Mouse (Mus musculus): ENCODE data around the gene Emid1. TPM values are rescaled to one million over a fixed set of nuclear protein-coding genes. Genes with fewer than 3 reads are reported as not detected.

The Emid1 gene
- polyA plus RNA-seq, 1 experiment: 0.09 TPM

DNA sequence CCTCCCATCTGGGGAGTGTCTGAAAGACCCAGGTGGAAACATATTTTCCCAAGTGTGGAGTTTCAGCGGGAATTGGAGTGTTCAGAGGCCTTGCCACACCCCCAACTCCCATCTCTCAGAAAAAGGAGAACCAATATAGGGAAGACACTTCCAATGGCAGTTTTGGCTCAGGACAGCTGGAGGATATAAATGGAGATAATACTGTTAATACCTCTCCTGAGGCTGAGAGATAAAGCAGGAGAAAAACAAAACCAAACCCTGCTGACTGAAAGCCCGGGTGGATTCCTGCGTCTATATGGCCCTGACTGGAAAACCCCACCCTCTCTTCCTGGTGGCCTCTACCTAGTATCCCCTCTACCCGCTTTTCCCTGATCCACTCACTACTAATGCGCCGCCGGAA lies 49.7 kb downstream of the Emid1 start:
- H3K27me3 ChIP-seq (ENCODE audit: control insufficient read depth): no peaks in the 10 kb centered on the region
- H3K4me3 ChIP-seq (replicated peaks): no peak overlapping the region
- TF ChIP-seq GATA1 (IDR thresholded peaks at IDR 0.05; ENCODE audit: low read length): no peak
- TF ChIP-seq TAL1 (IDR thresholded peaks at IDR 0.05; ENCODE audit: low read length): no peak
- H3K4me1 ChIP-seq (ENCODE audit: control insufficient read depth): peaks cover 33% of the 10 kb centered on the region
- peaks cover 44% of the 10 kb centered on the region for H3K36me3 ChIP-seq (ENCODE audit: control insufficient read depth)
- no peaks in the 10 kb centered on the region for H3K9me3 ChIP-seq (ENCODE audit: control insufficient read depth, low read length)

DNA sequence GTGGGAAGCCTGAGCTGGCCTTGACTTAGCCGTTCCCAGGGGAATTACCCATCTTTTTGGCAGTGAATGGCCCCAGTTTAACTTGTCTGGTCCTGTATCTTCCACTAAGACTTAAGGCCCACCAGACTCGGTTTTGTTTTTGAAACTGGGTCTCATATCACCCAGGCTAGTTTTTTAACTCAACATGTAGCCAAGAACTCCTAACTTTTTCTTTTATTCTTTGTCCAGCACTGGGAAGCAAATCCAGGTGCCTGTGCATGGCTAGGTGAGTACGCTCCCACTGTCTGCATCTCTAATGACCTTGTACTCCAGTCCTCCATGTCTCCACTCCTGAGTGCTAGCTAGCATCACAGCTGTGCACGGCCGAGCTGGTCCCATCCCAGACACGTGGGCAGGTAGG lies 50.4 kb downstream of the Emid1 start:
- peaks cover 40% of the 10 kb centered on the region for H3K4me1 ChIP-seq (ENCODE audit: control insufficient read depth)
- no peak overlapping the region for H3K4me3 ChIP-seq (replicated peaks)
- no peaks in the 10 kb centered on the region for H3K27me3 ChIP-seq (ENCODE audit: control insufficient read depth)
- peaks cover 50% of the 10 kb centered on the region for H3K36me3 ChIP-seq (ENCODE audit: control insufficient read depth)
- no peaks in the 10 kb centered on the region for H3K9me3 ChIP-seq (ENCODE audit: control insufficient read depth, low read length)
- TF ChIP-seq GATA1 (IDR thresholded peaks at IDR 0.05; ENCODE audit: low read length): no peak
- TF ChIP-seq TAL1 (IDR thresholded peaks at IDR 0.05; ENCODE audit: low read length): no peak

DNA sequence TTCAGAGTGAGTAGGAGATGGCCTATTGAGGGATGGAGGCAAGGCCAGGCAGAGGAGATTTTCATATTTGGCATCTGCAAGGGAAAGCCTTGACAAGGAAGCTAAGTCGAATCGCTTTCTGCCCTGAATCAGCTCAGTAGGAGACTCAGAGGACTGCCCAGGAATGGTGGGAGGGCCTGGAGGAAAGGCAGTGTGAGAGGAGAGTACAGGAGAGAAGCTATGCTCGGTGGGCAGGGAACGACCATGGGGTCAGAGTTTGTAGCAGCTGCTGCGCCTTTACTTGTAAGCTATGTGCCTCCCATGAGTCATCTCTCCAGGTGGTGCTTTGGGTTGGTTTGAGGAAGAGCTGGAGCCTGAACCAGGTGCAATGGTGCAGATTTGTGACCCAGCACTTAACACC lies 51.3 kb downstream of the Emid1 start:
- Histone ChIP-seq H3K27me3 (ENCODE audit: control insufficient read depth) (no peaks in the 10 kb centered on the region), H3K36me3 (ENCODE audit: control insufficient read depth) (peaks cover 55% of the 10 kb centered on the region), H3K4me1 (ENCODE audit: control insufficient read depth) (peaks cover 49% of the 10 kb centered on the region), H3K4me3 (replicated peaks) (no peak overlapping the region), H3K9me3 (ENCODE audit: control insufficient read depth, low read length) (no peaks in the 10 kb centered on the region)
- TF ChIP-seq TAL1 (IDR thresholded peaks at IDR 0.05; ENCODE audit: low read length) (no peak), GATA1 (IDR thresholded peaks at IDR 0.05; ENCODE audit: low read length) (no peak)

DNA sequence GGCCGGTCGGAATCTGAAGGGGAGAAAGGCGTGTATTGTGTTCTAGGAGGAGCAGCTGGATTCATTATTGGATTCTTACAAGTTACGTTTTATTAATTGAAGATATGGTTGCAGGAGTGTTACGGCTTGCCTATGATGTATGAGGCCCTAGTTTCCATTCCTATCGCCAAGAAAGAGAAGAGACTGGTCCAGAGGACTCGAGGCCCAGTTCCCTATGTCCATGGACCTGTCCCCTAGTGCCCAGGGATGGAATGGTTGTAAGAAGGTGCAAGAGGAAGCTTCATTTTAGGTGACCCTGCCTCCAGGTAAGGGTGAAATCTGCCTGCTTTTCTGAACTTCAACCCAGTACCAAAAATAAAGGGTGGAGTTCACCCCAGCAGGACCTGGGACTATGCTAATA lies 51.8 kb downstream of the Emid1 start:
- Histone ChIP-seq H3K4me1 (ENCODE audit: control insufficient read depth) (peaks cover 51% of the 10 kb centered on the region), H3K36me3 (ENCODE audit: control insufficient read depth) (peaks cover 52% of the 10 kb centered on the region), H3K9me3 (ENCODE audit: control insufficient read depth, low read length) (no peaks in the 10 kb centered on the region), H3K4me3 (replicated peaks) (peak overlapping the region; percentile 100), H3K27me3 (ENCODE audit: control insufficient read depth) (no peaks in the 10 kb centered on the region)
- TF ChIP-seq TAL1 (IDR thresholded peaks at IDR 0.05; ENCODE audit: low read length) (no peak), GATA1 (IDR thresholded peaks at IDR 0.05; ENCODE audit: low read length) (no peak)

DNA sequence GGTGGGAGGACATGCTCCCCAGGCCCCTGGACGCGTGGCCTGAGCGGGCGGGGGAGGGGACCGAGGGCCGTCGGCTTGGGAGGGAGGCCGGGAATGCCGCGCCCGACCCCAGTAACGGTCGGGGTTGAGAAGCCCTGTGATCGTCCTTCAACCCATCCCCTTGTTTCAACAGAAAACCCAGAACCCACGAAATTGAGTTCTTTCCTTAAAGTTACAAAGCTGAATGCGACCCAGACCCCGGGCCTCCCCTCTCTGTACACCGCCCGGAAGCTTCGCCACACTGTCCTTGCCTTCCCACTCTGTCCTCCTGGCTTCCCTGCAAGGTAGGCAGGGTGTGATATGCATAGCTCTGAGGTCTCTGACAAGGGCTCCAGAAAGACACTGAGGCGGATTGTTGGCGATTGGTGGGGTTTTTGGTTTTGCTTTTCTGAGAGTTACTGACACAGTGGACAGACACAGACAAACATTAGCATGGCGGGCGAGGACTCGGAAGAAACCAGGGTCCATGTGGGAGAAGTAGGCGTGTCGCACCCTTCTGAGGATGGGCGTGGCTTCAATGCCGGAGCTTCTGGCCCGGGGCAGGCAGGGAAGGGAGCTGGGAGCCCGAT lies 52.4 kb downstream of the Emid1 start:
- Histone ChIP-seq H3K27me3 (ENCODE audit: control insufficient read depth) (no peaks in the 10 kb centered on the region), H3K4me3 (replicated peaks) (peak overlapping the region; percentile 100), H3K36me3 (ENCODE audit: control insufficient read depth) (peaks cover 51% of the 10 kb centered on the region), H3K9me3 (ENCODE audit: control insufficient read depth, low read length) (no peaks in the 10 kb centered on the region), H3K4me1 (ENCODE audit: control insufficient read depth) (peaks cover 52% of the 10 kb centered on the region)
- TF ChIP-seq GATA1 (IDR thresholded peaks at IDR 0.05; ENCODE audit: low read length): no peak

DNA sequence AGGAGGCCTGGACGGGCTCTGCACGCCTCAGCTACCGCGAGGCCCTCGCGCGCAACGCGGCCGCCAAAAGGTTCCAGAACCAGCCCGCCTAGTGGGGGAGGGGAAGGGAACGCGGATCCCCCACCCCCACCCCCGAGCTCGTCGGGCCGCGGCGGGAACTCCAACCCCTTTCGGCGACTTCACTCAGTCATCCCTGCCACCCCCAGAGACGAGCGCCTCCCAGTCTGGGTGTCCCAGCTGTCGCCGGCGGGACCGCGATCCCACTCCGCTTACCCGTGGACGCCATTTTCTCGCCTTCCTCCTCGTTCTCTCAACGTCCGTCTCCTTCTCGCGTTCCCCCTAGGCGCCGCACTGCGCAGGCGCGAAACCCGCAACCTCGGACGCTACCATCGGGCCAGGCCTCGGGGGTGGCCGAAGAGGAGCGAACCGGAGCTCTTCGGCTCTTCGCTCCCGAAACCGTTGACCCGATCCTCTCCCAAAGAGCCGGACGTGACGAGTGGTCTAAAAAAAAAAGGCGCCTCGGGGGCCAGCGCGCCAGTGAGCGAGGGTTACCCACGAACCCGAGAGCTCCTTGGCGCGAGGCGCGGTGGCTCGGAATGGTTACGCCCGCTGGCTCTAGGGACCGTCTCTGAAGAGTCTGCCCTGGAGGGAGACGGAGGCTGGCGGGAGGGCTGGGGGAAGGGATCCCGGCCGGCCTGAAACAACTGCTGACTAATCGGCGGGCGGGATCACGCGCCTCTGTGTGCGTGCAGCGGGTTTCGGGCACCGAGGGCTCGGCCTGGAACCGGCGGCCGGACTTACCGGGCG lies 53.1 kb downstream of the Emid1 start, which contains the start of the genes Rhbdd3 and Ewsr1:
Gene Rhbdd3, plus strand, starts transcription at position 191 of the 807 bp plus-strand sequence.
Gene Ewsr1, minus strand, starts transcription at position 531 of the 807 bp plus-strand sequence.
- Histone ChIP-seq H3K4me1 (ENCODE audit: control insufficient read depth) (peaks cover 55% of the 10 kb centered on the region), H3K4me3 (replicated peaks) (peak within 1 kb of the TSS; percentile 100), H3K27me3 (ENCODE audit: control insufficient read depth) (no peaks in the 10 kb centered on the region), H3K9me3 (ENCODE audit: control insufficient read depth, low read length) (no peaks in the 10 kb centered on the region), H3K36me3 (ENCODE audit: control insufficient read depth) (peaks cover 51% of the 10 kb centered on the region)
- peak; percentile 61 for TF ChIP-seq GATA1 (IDR thresholded peaks at IDR 0.05; ENCODE audit: low read length)
- no peak for TF ChIP-seq TAL1 (IDR thresholded peaks at IDR 0.05; ENCODE audit: low read length)

DNA sequence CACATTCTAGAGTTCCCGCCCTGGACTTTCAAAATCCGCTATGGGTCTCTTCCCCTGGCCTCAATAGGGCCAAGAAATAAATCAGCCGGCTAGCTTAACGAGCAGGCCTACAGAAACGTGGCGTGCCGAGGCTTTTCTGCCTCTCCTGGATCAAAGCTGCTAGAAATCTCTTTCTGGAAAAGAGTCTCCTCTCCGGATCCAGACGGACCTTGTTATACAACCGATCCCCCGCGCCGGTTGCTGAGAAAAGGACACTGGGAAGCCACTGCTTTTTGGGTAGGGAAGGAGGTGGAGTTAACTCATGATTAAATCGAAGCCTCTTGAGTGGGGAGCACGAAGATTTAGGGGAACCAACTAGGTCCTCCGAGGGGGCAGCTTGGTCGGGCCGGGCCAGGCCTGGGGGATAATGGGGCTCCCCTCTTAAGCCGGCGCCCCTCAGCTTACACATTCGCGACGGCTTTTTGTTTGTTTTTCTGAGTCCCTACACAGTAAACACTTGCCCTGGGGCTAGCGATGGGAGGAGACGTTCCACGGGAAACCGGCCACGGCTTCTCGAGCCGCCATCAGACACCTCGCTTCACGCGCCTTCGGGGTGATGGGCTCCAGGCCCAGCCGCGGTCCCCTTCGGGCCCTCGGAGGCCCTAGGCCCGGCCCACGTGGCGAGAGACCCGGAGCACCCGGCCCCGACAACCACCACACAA lies 53.9 kb downstream of the Emid1 start:
- Histone ChIP-seq H3K9me3 (ENCODE audit: control insufficient read depth, low read length) (no peaks in the 10 kb centered on the region), H3K4me1 (ENCODE audit: control insufficient read depth) (peaks cover 54% of the 10 kb centered on the region), H3K4me3 (replicated peaks) (peak overlapping the region; percentile 100), H3K27me3 (ENCODE audit: control insufficient read depth) (no peaks in the 10 kb centered on the region), H3K36me3 (ENCODE audit: control insufficient read depth) (peaks cover 51% of the 10 kb centered on the region)
- TF ChIP-seq GATA1 (IDR thresholded peaks at IDR 0.05; ENCODE audit: low read length): no peak
- no peak for TF ChIP-seq TAL1 (IDR thresholded peaks at IDR 0.05; ENCODE audit: low read length)

DNA sequence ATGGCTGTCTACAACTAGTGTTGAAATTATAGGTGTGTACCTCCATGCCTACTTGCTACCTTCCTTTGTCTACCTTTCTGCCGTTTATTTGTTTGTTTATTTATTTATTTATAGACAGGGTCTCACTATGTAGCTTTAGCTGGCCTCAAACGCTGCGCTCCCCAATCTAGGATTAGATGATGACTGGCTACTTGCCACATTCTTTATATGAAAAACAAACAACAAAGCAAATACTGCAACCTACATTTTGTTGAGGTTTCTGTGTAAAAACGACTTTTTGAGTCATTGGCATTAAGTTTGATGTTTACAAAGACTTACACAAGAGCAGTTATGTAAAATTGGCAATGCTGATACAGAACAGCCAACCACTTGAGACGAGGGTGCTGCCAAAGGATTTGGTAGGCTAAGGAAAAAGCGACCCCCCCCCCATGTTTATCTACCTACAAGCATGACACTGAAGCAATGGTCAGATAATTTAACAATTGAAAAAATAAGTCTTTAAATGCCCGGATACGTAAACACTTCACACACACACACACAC lies 55.5 kb downstream of the Emid1 start:
- H3K9me3 ChIP-seq (ENCODE audit: control insufficient read depth, low read length): no peaks in the 10 kb centered on the region
- peaks cover 61% of the 10 kb centered on the region for H3K36me3 ChIP-seq (ENCODE audit: control insufficient read depth)
- H3K4me1 ChIP-seq (ENCODE audit: control insufficient read depth): peaks cover 45% of the 10 kb centered on the region
- no peaks in the 10 kb centered on the region for H3K27me3 ChIP-seq (ENCODE audit: control insufficient read depth)
- H3K4me3 ChIP-seq (replicated peaks): peak overlapping the region; percentile 100
- no peak for TF ChIP-seq GATA1 (IDR thresholded peaks at IDR 0.05; ENCODE audit: low read length)
- no peak for TF ChIP-seq TAL1 (IDR thresholded peaks at IDR 0.05; ENCODE audit: low read length)

DNA sequence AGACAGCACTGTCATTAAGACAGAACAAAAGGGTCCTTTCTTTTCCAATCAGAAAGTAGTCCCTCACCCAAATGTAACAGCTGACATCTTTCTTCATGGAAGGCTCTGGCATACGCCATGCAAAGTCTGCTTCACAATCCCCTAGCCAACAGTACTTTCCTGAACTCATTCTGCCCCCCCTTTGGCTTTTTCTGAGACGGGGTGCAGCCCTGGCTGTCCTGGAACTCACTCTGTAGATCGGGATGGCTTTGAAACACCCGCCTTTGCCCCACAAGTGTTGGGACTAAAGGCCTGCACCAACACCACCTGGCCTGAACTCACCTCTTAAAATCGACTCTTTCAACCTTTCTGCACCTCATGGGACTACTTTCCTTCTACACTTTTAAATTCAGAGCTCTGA lies 56.2 kb downstream of the Emid1 start:
- Histone ChIP-seq H3K4me1 (ENCODE audit: control insufficient read depth) (peaks cover 39% of the 10 kb centered on the region), H3K4me3 (replicated peaks) (peak overlapping the region; percentile 100), H3K9me3 (ENCODE audit: control insufficient read depth, low read length) (no peaks in the 10 kb centered on the region), H3K27me3 (ENCODE audit: control insufficient read depth) (no peaks in the 10 kb centered on the region), H3K36me3 (ENCODE audit: control insufficient read depth) (peaks cover 63% of the 10 kb centered on the region)
- no peak for TF ChIP-seq TAL1 (IDR thresholded peaks at IDR 0.05; ENCODE audit: low read length)
- no peak for TF ChIP-seq GATA1 (IDR thresholded peaks at IDR 0.05; ENCODE audit: low read length)
